Mouse (Mus musculus): ENCODE measurements at regions not wholly inside any gene's neighbourhood (a gene's known extent, or its start where the extent isn't known, plus 50 kb on each side); places are given as distances from the start of the nearest gene placed in this dataset.

GRCm38 (mm10) chr13:97453090-97453430 lies 212.2 kb downstream of the Enc1 start:
- no peak for DNase-seq (ENCODE audit: low spot score)

- DNase-seq (ENCODE audit: low spot score), result no peak
These were observed 211.6 kb downstream of the Enc1 start for GRCm38 (mm10) chr13:97452386-97453089.

GRCm38 (mm10) chr13:97451276-97451675 lies 210.4 kb downstream of the Enc1 start:
- DNase-seq (ENCODE audit: low spot score), result no peak

- no peak for DNase-seq (ENCODE audit: low spot score)
These were observed 207.2 kb downstream of the Enc1 start for GRCm38 (mm10) chr13:97448123-97448522.

- DNase-seq (ENCODE audit: low spot score), result no peak
These were observed 203.0 kb downstream of the Enc1 start for GRCm38 (mm10) chr13:97443731-97444428.

- DNase-seq (ENCODE audit: low spot score), result no peak
These were observed 201.9 kb downstream of the Enc1 start for GRCm38 (mm10) chr13:97442806-97443205.

GRCm38 (mm10) chr13:97442283-97442682 lies 201.4 kb downstream of the Enc1 start:
- DNase-seq (ENCODE audit: low spot score), result no peak

- no peak for DNase-seq (ENCODE audit: low spot score)
These were observed 200.9 kb downstream of the Enc1 start for GRCm38 (mm10) chr13:97441803-97442202.

- DNase-seq (ENCODE audit: low spot score), result no peak
These were observed 198.5 kb downstream of the Enc1 start for GRCm38 (mm10) chr13:97439216-97439979.

- DNase-seq (ENCODE audit: low spot score), result no peak
These were observed 197.8 kb downstream of the Enc1 start for GRCm38 (mm10) chr13:97438692-97439091.

GRCm38 (mm10) chr13:97438277-97438676 lies 197.4 kb downstream of the Enc1 start:
- no peak for DNase-seq (ENCODE audit: low spot score)

GRCm38 (mm10) chr13:97436719-97437350 lies 195.9 kb downstream of the Enc1 start:
- no peak for DNase-seq (ENCODE audit: low spot score)

- DNase-seq (ENCODE audit: low spot score), result peak; percentile 56
These were observed 195.2 kb downstream of the Enc1 start for GRCm38 (mm10) chr13:97435865-97436718.

GRCm38 (mm10) chr13:97434961-97435864 lies 194.3 kb downstream of the Enc1 start:
- peak; percentile 42 for DNase-seq (ENCODE audit: low spot score)

GRCm38 (mm10) chr13:97434167-97434566 lies 193.3 kb downstream of the Enc1 start:
- DNase-seq (ENCODE audit: low spot score), result no peak

- DNase-seq (ENCODE audit: low spot score), result no peak
These were observed 191.7 kb downstream of the Enc1 start for GRCm38 (mm10) chr13:97432627-97433026.

GRCm38 (mm10) chr13:97430885-97431284 lies 190.0 kb downstream of the Enc1 start:
- DNase-seq (ENCODE audit: low spot score), result no peak

GRCm38 (mm10) chr13:97428163-97428562 lies 187.3 kb downstream of the Enc1 start:
- no peak for DNase-seq (ENCODE audit: low spot score)

- no peak for DNase-seq (ENCODE audit: low spot score)
These were observed 186.6 kb downstream of the Enc1 start for GRCm38 (mm10) chr13:97427537-97427936.

GRCm38 (mm10) chr13:97425731-97426130 lies 184.8 kb downstream of the Enc1 start:
- DNase-seq (ENCODE audit: low spot score), result no peak

Measured in heart, adult 8-10 months (tissue).